In genomic region chr16:28928815-28929685, GRCm38 (mm10) we compare ENCODE assay signal across 8 mouse cellular contexts. TPM values are rescaled to one million over a fixed set of nuclear protein-coding genes. Genes with fewer than 3 reads are reported as not detected.
A peak's percentile ranks its signal among the peaks of the same experiment; 100 is the strongest.
DNase-seq lines count a peak whose midpoint lies in the region; ATAC-seq and TF ChIP-seq lines count a peak whose summit lies in the region.

Mb21d2 (minus strand) TSS chr16:28929673.

- peak; percentile 37 for ATAC-seq in forebrain, embryonic 11.5 days (replicated peaks; ENCODE audit: low FRiP score)
- ATAC-seq in heart, embryonic 13.5 days (ENCODE audit: extremely low read depth, insufficient number of reproducible peaks, low FRiP score, low TSS enrichment) = peak; percentile 32; the same call in 1 of the 2 replicates
- peak; percentile 59 for ATAC-seq in kidney, postnatal 0 days (replicated peaks; ENCODE audit: low FRiP score, low read depth)
- peak; percentile 60 for ATAC-seq in limb, embryonic 14.5 days (ENCODE audit: low FRiP score, low read depth)
- peak; percentile 52 for ATAC-seq in midbrain, embryonic 16.5 days

- H3K9ac ChIP-seq in forebrain, embryonic 11.5 days (ENCODE audit: low read length) = peak within 1 kb of the TSS; percentile 81
- peak within 1 kb of the TSS; percentile 92 for H3K9ac ChIP-seq in heart, embryonic 13.5 days
- H3K9ac ChIP-seq in kidney, postnatal 0 days (ENCODE audit: low read depth, low read length) = peak within 1 kb of the TSS; percentile 91
- peak within 1 kb of the TSS; percentile 87 for H3K9ac ChIP-seq in limb, embryonic 14.5 days (ENCODE audit: low read depth, low read length, severe bottlenecking)
- peak within 1 kb of the TSS; percentile 91 for H3K9ac ChIP-seq in midbrain, embryonic 16.5 days (ENCODE audit: low read depth, low read length)

- H3K36me3 ChIP-seq in forebrain, embryonic 11.5 days (ENCODE audit: control insufficient read depth, insufficient read depth, low read length) = no peaks in the 10 kb centered on the region
- no peaks in the 10 kb centered on the region for H3K36me3 ChIP-seq in heart, embryonic 13.5 days
- no peaks in the 10 kb centered on the region for H3K36me3 ChIP-seq in kidney, postnatal 0 days (ENCODE audit: insufficient read depth, low read length)
- no peaks in the 10 kb centered on the region for H3K36me3 ChIP-seq in limb, embryonic 14.5 days (ENCODE audit: control insufficient read depth, insufficient read depth, low read length)
- no peaks in the 10 kb centered on the region for H3K36me3 ChIP-seq in midbrain, embryonic 16.5 days (ENCODE audit: control insufficient read depth, insufficient read depth, low read length)

- peak within 1 kb of the TSS; percentile 87 for H3K4me3 ChIP-seq in forebrain, embryonic 11.5 days (ENCODE audit: low read depth, low read length)
- H3K4me3 ChIP-seq in heart, embryonic 13.5 days = peak within 1 kb of the TSS; percentile 92
- H3K4me3 ChIP-seq in kidney, postnatal 0 days (replicated peaks; ENCODE audit: low read depth, low read length) = peak within 1 kb of the TSS; percentile 92
- H3K4me3 ChIP-seq in limb, embryonic 14.5 days (replicated peaks; ENCODE audit: low read length) = peak within 1 kb of the TSS; percentile 87
- peak within 1 kb of the TSS; percentile 93 for H3K4me3 ChIP-seq in midbrain, embryonic 16.5 days (ENCODE audit: low read depth, low read length)

- TF ChIP-seq CTCF in kidney, postnatal 0 days (IDR thresholded peaks at IDR 0.05; ENCODE audit: low read depth) = no peak

- peak within 1 kb of the TSS; percentile 68 for H3K27ac ChIP-seq in forebrain, embryonic 11.5 days (ENCODE audit: low read depth, low read length)
- H3K27ac ChIP-seq in heart, embryonic 13.5 days (replicated peaks) = peak within 1 kb of the TSS; percentile 95
- H3K27ac ChIP-seq in kidney, postnatal 0 days = peak within 1 kb of the TSS; percentile 95
- peak within 1 kb of the TSS; percentile 83 for H3K27ac ChIP-seq in limb, embryonic 14.5 days (replicated peaks; ENCODE audit: low read depth, low read length)
- peak within 1 kb of the TSS; percentile 95 for H3K27ac ChIP-seq in midbrain, embryonic 16.5 days (ENCODE audit: low read length)

- peak; percentile 72 for DNase-seq in 3T3-L1 (ENCODE audit: low read depth, low spot score)
- peak; percentile 80 for DNase-seq in brain, adult 2 months (ENCODE audit: low read depth, low spot score)
- peak; percentile 78 for DNase-seq in forebrain, embryonic 11.5 days (ENCODE audit: low spot score)
- peak; percentile 80 for DNase-seq in kidney, postnatal 0 days (ENCODE audit: low spot score)
- peak; percentile 61 for DNase-seq in limb, embryonic 14.5 days (ENCODE audit: low spot score)
- peak; percentile 27 to 71 for DNase-seq in urinary bladder, adult 18-20 months (ENCODE audit: low spot score in 2 of 2)

- no peaks in the 10 kb centered on the region for H3K9me3 ChIP-seq in forebrain, embryonic 11.5 days (ENCODE audit: control insufficient read depth, low read length)
- H3K9me3 ChIP-seq in heart, embryonic 13.5 days = no peaks in the 10 kb centered on the region
- H3K9me3 ChIP-seq in kidney, postnatal 0 days (replicated peaks; ENCODE audit: low read length) = no peaks in the 10 kb centered on the region
- H3K9me3 ChIP-seq in limb, embryonic 14.5 days (ENCODE audit: control insufficient read depth, low read length) = no peaks in the 10 kb centered on the region
- no peaks in the 10 kb centered on the region for H3K9me3 ChIP-seq in midbrain, embryonic 16.5 days (replicated peaks; ENCODE audit: control insufficient read depth, low read length, poor library complexity, severe bottlenecking)

- under 1% methylated on average over 67 of the region's 73 CpGs for WGBS in forebrain, embryonic 11.5 days
- under 1% methylated on average over 72 of the region's 73 CpGs for WGBS in heart, embryonic 13.5 days
- WGBS in kidney, postnatal 0 days = under 1% methylated on average over 65 of the region's 73 CpGs
- WGBS in limb, embryonic 14.5 days = 2% methylated on average over 62 of the region's 73 CpGs
- WGBS in midbrain, embryonic 16.5 days = under 1% methylated on average over 70 of the region's 73 CpGs

- no peaks in the 10 kb centered on the region; the same call in 1 of the 2 replicates for H3K27me3 ChIP-seq in forebrain, embryonic 11.5 days (ENCODE audit: control insufficient read depth, insufficient read depth, low read length)
- H3K27me3 ChIP-seq in heart, embryonic 13.5 days (replicated peaks) = no peaks in the 10 kb centered on the region; the same call in 1 of the 2 replicates
- H3K27me3 ChIP-seq in kidney, postnatal 0 days (ENCODE audit: insufficient read depth, low read length) = no peaks in the 10 kb centered on the region
- no peaks in the 10 kb centered on the region for H3K27me3 ChIP-seq in limb, embryonic 14.5 days (ENCODE audit: control insufficient read depth, insufficient read depth, low read length)
- H3K27me3 ChIP-seq in midbrain, embryonic 16.5 days (ENCODE audit: control insufficient read depth, insufficient read depth, low read depth, low read length) = no peaks in the 10 kb centered on the region; the same call in 1 of the 2 replicates

- TF ChIP-seq POLR2A in limb, embryonic 14.5 days (IDR thresholded peaks at IDR 0.05; ENCODE audit: borderline replicate concordance, extremely low read depth, insufficient read depth, insufficient read length) = peak; percentile 8; the same call in 1 of the 2 replicates

- peaks cover 13% of the 10 kb centered on the region; the same call in 1 of the 2 replicates for H3K4me1 ChIP-seq in forebrain, embryonic 11.5 days (replicated peaks; ENCODE audit: control insufficient read depth, insufficient read depth, low read length)
- H3K4me1 ChIP-seq in heart, embryonic 13.5 days = peaks cover 18% of the 10 kb centered on the region
- peaks cover 9% of the 10 kb centered on the region; the same call in 1 of the 2 replicates for H3K4me1 ChIP-seq in kidney, postnatal 0 days (replicated peaks; ENCODE audit: insufficient read depth, low read length)
- peaks cover 17% of the 10 kb centered on the region; the same call in 1 of the 2 replicates for H3K4me1 ChIP-seq in limb, embryonic 14.5 days (ENCODE audit: control insufficient read depth, insufficient read depth, low read length)
- H3K4me1 ChIP-seq in midbrain, embryonic 16.5 days (ENCODE audit: control insufficient read depth, insufficient read depth, low read length) = peaks cover 26% of the 10 kb centered on the region

- H3K4me2 ChIP-seq in forebrain, embryonic 11.5 days (ENCODE audit: low read depth, low read length, severe bottlenecking) = peak within 1 kb of the TSS; percentile 89
- peak within 1 kb of the TSS; percentile 83 for H3K4me2 ChIP-seq in heart, embryonic 13.5 days
- peak within 1 kb of the TSS; percentile 97 for H3K4me2 ChIP-seq in kidney, postnatal 0 days (ENCODE audit: low read length)
- H3K4me2 ChIP-seq in limb, embryonic 14.5 days (replicated peaks; ENCODE audit: low read depth, low read length, severe bottlenecking) = peak within 1 kb of the TSS; percentile 81
- H3K4me2 ChIP-seq in midbrain, embryonic 16.5 days (ENCODE audit: low read length) = peak within 1 kb of the TSS; percentile 81

RNA-seq across cellular contexts. Expression of gene Mb21d2, which starts in this region (rescaled TPM):
- polyA plus RNA-seq in forebrain, embryonic 11.5 days (2014; fragmentation: Nextera tagmentation; extraction: Ambion mirVana) = 6.8 and 7.3 TPM in 2 replicates
- 3.2 and 3.9 TPM in 2 replicates for polyA plus RNA-seq in heart, embryonic 13.5 days (2015; fragmentation: Nextera tagmentation; extraction: Ambion mirVana)
- polyA plus RNA-seq in kidney, postnatal 0 days (2015; fragmentation: Nextera tagmentation; extraction: Ambion mirVana) = 6.4 and 6.9 TPM in 2 replicates
- 11.8 and 15.0 TPM in 2 replicates for polyA plus RNA-seq in limb, embryonic 14.5 days (2012; rRNA removed)
- polyA plus RNA-seq in limb, embryonic 14.5 days (2014; fragmentation: Nextera tagmentation; extraction: Ambion mirVana) = 9.9 and 11.4 TPM in 2 replicates
- polyA plus RNA-seq in midbrain, embryonic 16.5 days (2015; fragmentation: Nextera tagmentation; extraction: Ambion mirVana) = 10.8 and 15.0 TPM in 2 replicates

Comparison
In these comparisons a context has a peak if more than half of its experiments do, and no peak if none do; other contexts are left out.
1. Peak in every context shown above with its lines: DNase-seq, ATAC-seq, H3K4me3 ChIP-seq and H3K27ac ChIP-seq.